Mouse (Mus musculus): Measurements from ENCODE around the gene Leo1.
"Not testable (repeated sequence)": the region's sequence is repeated elsewhere in the genome, so short reads cannot be mapped to it uniquely, and the experiment has no call there.

Leo1 gene

GRCm38 (mm10) chr9:75467581-75467980 lies 26.3 kb downstream of the Leo1 start:
- DNase-seq (ENCODE audit: extremely low spot score), result no peak

DNA sequence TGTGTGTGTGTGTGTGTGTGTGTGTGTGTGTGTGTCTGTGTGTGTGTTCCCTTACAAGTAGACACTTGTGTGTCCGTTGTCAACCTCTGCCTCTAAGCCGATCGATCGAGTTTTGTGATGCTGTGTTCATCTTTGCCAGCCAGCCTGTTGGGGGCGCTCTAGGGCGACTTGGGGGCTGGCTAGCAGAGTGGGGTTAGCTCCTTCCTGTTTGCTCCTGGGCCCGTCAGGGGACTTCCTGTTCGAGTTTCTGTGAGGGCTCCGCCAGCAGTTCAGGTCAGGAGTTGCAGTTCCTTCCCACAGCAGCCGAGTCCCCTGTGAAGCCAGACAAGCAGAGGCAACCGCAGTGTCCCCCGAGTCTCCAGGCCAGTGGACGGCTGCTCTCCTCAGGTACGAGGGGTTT lies 27.0 kb downstream of the Leo1 start:
- peak; percentile 36 for DNase-seq (ENCODE audit: extremely low spot score)

DNA sequence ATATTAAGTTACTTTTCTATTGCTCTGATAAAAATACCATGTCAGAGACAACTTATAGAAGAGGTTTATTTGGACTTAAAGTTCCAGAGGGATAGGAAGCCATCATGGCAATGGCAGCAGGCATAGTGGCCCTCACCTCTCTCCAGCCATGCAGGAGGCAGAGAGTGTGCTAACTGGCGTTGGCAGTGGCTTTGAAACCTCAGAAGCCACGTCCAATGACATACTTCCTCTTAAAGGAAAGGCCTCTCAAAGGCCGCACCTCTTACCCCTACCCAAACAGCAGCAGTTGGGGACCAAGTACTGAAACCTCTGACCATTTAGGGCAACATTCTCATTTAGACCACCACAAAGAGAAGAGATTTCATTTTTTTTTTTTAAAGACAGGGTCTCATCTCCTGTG lies 35.9 kb downstream of the Leo1 start:
- no peak for DNase-seq (ENCODE audit: extremely low spot score)

DNA sequence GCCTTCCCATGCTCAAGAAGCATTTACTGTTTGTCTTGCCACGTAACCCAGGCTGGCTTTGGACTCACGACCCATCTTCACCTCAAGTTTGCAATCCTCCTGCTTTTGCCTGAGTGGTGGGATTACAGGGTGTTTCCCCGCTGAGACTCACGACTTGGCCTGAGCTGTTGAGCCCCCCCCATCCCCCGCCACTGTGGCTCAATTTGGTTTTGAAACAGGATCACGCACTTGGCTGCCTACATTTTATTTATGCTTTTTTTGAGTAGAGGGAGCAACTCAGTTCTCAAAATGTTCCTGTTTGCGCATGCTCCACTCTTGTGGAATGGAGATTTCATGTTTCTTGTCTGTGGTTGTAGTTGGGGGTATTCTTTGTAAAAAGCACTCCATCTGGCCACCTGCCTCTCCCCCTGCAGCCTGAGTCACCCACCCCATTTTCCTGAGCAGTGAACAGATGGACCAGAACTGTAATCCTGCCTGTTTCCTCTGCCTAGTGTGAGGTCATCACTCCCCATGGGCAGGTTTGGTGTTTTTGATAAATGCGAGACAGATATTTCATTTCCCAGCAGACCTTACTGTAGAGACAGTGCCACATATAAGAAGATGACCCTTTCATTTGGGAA lies 37.9 kb downstream of the Leo1 start:
- no peak for DNase-seq (ENCODE audit: extremely low spot score)

- no peak for DNase-seq (ENCODE audit: extremely low spot score)
Measured at GRCm38 (mm10) chr9:75480536-75481075, 39.3 kb downstream of the Leo1 start.

- no peak for DNase-seq (ENCODE audit: extremely low spot score)
Measured at GRCm38 (mm10) chr9:75485231-75485630, 43.9 kb downstream of the Leo1 start.

- DNase-seq (ENCODE audit: extremely low spot score), result not testable (repeated sequence)
Measured at GRCm38 (mm10) chr9:75488255-75488654, 46.9 kb downstream of the Leo1 start.

DNA sequence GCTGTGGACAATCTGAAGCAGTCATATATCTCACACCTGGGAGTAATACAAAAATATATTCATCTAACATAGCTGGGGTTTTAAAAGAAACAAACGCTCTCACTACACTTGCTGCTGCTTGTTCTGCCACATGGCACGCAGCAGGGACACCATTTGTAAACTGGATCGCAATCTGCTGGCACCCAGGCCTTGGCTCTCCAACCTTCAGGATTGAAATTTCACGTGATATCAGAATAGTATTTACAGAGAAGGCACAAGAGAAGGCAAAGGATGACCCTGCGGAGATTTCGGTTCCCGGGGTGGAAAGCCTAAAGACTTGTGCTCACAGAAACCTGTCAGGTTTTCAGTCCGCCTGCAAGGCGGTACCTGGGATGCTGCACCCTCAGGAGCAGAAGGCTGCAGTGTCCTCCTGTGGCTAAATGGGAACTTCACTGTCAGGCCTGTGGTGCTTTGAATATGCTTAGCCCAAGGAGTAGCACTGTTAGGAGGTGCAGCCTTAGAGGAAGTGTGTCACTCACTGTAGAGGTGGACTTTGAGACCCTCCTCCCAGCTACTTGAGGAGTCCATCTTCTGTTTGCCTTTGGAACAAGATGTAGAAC lies 53.2 kb downstream of the Leo1 start:
- no peak for DNase-seq (ENCODE audit: extremely low spot score)

GRCm38 (mm10) chr9:75495945-75496344 lies 54.6 kb downstream of the Leo1 start:
- peak; percentile 37 for DNase-seq (ENCODE audit: extremely low spot score)

DNA sequence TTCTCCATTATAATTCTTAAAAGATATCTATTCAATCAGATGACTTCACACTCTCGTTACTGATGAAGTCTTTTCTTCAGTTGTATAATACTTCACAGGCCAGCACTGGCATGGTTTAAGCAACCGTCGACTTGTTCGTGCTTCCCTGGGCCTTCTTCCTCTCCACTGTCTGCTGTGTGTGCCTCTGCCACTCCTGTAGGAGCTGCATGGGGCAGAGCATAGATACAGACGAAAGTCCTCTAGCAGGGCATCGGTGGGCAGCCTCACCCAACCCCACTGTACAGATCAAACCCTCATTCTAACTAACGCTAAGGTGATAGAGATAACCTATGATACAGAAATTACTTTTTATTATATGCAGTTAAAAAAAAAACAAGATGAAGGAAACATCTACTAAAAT lies 57.2 kb downstream of the Leo1 start:
- no peak for DNase-seq (ENCODE audit: extremely low spot score)

DNA sequence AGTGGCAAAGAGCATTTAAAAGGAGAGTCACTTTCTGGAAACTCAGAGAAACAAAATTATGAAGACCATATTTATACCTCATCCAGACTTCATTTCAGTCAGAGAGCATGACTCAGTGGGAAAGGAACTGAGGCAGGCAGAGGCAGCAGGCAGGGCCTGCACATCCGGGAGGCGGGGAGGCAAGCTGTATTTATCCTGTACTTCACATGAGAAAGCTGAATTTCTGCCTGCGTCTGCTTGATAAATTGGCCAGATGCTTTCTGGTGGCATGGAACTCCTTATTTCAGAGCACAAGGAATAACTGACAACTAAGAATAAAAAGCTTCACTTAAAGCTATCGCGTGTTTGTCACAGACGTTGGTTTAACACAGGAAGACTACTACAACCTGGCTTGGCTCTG lies 63.0 kb downstream of the Leo1 start:
- no peak for DNase-seq (ENCODE audit: extremely low spot score)

DNA sequence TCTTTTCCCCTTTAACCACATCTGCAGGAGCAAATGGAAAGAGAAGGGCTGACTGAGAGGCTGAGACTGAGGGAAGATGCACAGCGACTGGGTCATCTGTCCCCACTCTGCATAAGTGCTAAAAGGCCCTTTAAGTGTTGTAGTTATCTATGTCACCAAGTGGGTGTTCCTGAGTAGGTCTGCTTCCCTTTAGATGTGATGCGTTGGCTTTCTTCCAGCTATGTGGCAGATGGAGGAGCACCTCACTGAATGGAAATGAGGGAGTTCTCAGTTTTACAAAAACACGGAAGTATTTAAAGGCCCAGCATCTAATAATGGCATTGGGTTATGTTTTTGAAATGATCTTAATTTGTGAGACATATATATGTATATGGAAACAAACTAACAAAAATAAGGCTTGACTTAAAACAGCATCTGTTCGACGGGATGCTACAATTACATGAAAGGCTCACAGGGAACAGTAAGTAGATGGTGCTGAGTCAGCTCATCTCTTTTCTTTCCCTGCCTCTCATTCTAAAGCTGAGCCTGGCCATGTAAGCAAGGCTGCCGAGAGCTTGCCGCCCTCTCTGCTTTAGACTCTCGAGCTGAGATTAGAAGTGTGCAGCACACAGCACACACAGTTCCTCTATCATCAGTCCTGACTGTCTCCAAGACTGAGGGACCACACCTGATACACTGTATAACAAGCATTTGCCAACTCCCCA lies 70.1 kb downstream of the Leo1 start:
- DNase-seq (ENCODE audit: extremely low spot score), result no peak

- peak; percentile 40 for DNase-seq (ENCODE audit: extremely low spot score)
Measured at GRCm38 (mm10) chr9:75515464-75516113, 74.3 kb downstream of the Leo1 start.
